Mouse (Mus musculus) thymus, adult 2 months (tissue): ENCODE data around the gene Mb.

Experiments used
- CTCF ChIP-seq: fragments of 200-500 bp; IDR thresholded peaks from 2 replicates; pipeline ENCODE4 v1.5.1; 2012; ENCODE audit warnings: mild to moderate bottlenecking, control low read depth, low read length, moderate library complexity, borderline replicate concordance; ENCODE audit not compliant: control insufficient read depth, poor library complexity, insufficient read depth; ENCODE audit errors: extremely low read depth
- POLR2A ChIP-seq: fragments of 200-500 bp; IDR thresholded peaks from 2 replicates; pipeline ENCODE4 v1.6.1; 2012; ENCODE audit warnings: mild to moderate bottlenecking, low read length, control low read depth, moderate library complexity; ENCODE audit not compliant: control insufficient read depth, poor library complexity, insufficient read depth; ENCODE audit errors: extremely low read depth

- TF ChIP-seq POLR2A (no peak), CTCF (no peak)
Measured at GRCm38 (mm10) chr15:77090531-77090930, 40.1 kb upstream of the Mb start.
